Mouse (Mus musculus): ENCODE measurements around the gene Brpf3. TPM values are rescaled to one million over a fixed set of nuclear protein-coding genes. Genes with fewer than 3 reads are reported as not detected.

The Brpf3 gene
- polyA plus RNA-seq, 2 experiments: 48.6 to 98.3 TPM

DNA sequence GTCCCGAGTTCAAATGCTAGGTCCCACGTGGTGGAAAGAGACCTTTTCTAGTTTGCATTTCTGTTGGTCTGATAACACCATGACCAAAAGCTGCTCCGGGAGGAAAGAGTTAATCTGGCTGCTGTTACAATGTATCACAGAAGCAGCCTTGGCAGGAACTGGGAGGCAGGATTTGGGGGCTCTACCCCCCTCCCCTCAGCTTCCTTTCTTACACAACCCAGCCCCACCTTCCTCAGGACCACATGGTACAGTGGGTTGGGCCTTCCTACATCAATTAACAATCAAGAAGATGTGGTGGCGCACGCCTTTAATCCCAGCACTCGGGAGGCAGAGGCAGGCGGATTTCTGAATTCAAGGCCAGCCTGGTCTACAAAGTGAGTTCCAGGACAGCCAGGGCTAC lies 53.5 kb downstream of the Brpf3 start:
- Histone ChIP-seq H3K4me3 (ENCODE audit: insufficient read depth in 1 of 2, low read depth in 2 of 2, low read length in 2 of 2) (no peak overlapping the region), H3K9ac (replicated peaks) (no peak overlapping the region), H3K4me1 (replicated peaks; ENCODE audit: control insufficient read depth in 2 of 2, insufficient read depth in 2 of 2, low read length in 1 of 2) (no peaks in the 10 kb centered on the region), H3K4me2 (ENCODE audit: low read depth) (no peak overlapping the region), H3K9me3 (ENCODE audit: control insufficient read depth, low read length) (no peaks in the 10 kb centered on the region), H3K27me3 (ENCODE audit: control insufficient read depth, insufficient read depth, low read length) (no peaks in the 10 kb centered on the region), H3K27ac (no peak overlapping the region), H3K36me3 (replicated peaks; ENCODE audit: control insufficient read depth, insufficient read depth, low read depth) (no peaks in the 10 kb centered on the region)
- no peak for DNase-seq (ENCODE audit: low read depth in 3 of 3, low spot score in 3 of 3)
- 65% methylated on average over 7 of the region's 7 CpGs for WGBS (ENCODE audit: insufficient replicate concordance)
- no peak for ATAC-seq (ENCODE audit: insufficient read depth)
- TF ChIP-seq EP300 (IDR thresholded peaks at IDR 0.05; ENCODE audit: low read depth) (no peak), CTCF (IDR thresholded peaks at IDR 0.05; ENCODE audit: low read depth) (no peak)

DNA sequence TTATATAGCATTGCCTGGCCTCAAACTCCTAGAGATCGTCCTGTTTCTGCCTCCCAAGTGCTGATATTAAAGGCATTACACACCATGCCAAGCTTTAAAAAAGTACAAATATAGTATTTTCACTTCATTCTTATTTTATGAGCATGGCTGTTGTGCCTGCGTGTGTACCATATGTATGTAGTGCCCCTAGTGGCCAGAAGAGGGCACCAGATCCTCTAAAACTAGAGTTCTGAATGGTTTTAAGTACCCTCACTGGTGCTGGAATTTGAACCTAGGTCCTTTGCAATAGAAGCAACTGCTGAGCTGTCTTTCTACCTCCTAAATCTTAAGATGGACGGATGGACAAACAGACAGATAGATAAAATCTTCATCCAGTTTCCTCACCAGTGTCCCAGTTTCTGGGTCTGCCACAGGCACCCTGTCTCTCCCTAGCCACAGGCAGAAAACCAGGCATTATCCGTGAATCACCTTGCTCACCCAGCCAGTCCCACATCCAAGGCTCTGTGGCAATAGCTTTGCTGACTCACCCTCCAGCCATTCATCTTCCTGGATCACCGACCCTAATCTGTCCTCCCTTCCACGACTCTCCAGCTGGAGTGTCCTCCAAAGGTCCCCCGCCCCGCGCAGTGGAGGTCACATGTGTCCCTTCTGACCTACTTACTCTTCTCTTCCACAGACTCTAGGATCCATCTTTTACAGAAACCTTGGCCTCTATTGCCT lies 54.4 kb downstream of the Brpf3 start:
- H3K9me3 ChIP-seq (ENCODE audit: control insufficient read depth, low read length): no peaks in the 10 kb centered on the region
- H3K27me3 ChIP-seq (ENCODE audit: control insufficient read depth, insufficient read depth, low read length): no peaks in the 10 kb centered on the region
- H3K4me2 ChIP-seq (ENCODE audit: low read depth): no peak overlapping the region
- H3K36me3 ChIP-seq (replicated peaks; ENCODE audit: control insufficient read depth, insufficient read depth, low read depth): no peaks in the 10 kb centered on the region
- no peaks in the 10 kb centered on the region for H3K4me1 ChIP-seq (replicated peaks; ENCODE audit: control insufficient read depth in 2 of 2, insufficient read depth in 2 of 2, low read length in 1 of 2)
- no peak overlapping the region for H3K27ac ChIP-seq
- no peak overlapping the region for H3K4me3 ChIP-seq (ENCODE audit: insufficient read depth in 1 of 2, low read depth in 2 of 2, low read length in 2 of 2)
- DNase-seq (ENCODE audit: low read depth in 3 of 3, low spot score in 3 of 3): peak in 2 of 3 experiments; percentile 42 to 54
- 59% methylated on average over 9 of the region's 9 CpGs for WGBS (ENCODE audit: insufficient replicate concordance)
- no peak for ATAC-seq (ENCODE audit: insufficient read depth)
- TF ChIP-seq EP300 (IDR thresholded peaks at IDR 0.05; ENCODE audit: low read depth) (no peak), CTCF (IDR thresholded peaks at IDR 0.05; ENCODE audit: low read depth) (peak; percentile 77)
- no peak overlapping the region for H3K9ac ChIP-seq (replicated peaks)

DNA sequence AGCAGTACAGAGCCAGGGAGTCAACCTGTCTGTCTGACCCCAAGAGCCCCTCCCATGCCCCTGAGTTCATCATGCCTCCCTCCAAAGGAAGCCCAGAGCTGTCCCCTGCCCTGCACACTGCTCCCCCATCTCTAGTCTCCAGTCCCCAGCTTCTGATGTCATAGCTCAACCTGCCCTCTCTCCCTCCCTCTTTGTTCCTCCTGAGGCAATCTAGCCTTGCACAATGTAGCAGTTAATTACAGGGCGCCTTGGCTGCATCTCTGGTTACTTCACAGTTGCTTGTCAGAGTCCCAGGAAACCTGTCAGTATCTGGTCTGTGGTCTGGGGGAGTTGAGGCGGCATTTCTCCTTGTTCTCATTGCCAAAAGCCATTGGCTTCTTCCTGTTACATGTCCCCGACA lies 55.1 kb downstream of the Brpf3 start:
- Histone ChIP-seq H3K4me1 (replicated peaks; ENCODE audit: control insufficient read depth in 2 of 2, insufficient read depth in 2 of 2, low read length in 1 of 2) (no peaks in the 10 kb centered on the region), H3K27ac (no peak overlapping the region), H3K9ac (replicated peaks) (no peak overlapping the region), H3K36me3 (replicated peaks; ENCODE audit: control insufficient read depth, insufficient read depth, low read depth) (no peaks in the 10 kb centered on the region), H3K9me3 (ENCODE audit: control insufficient read depth, low read length) (no peaks in the 10 kb centered on the region), H3K4me2 (ENCODE audit: low read depth) (no peak overlapping the region), H3K4me3 (ENCODE audit: insufficient read depth in 1 of 2, low read depth in 2 of 2, low read length in 2 of 2) (no peak overlapping the region), H3K27me3 (ENCODE audit: control insufficient read depth, insufficient read depth, low read length) (no peaks in the 10 kb centered on the region)
- DNase-seq (ENCODE audit: low read depth in 3 of 3, low spot score in 3 of 3) (no peak), ATAC-seq (ENCODE audit: insufficient read depth) (no peak)
- TF ChIP-seq EP300 (IDR thresholded peaks at IDR 0.05; ENCODE audit: low read depth) (no peak), CTCF (IDR thresholded peaks at IDR 0.05; ENCODE audit: low read depth) (no peak)
- WGBS (ENCODE audit: insufficient replicate concordance): 27% methylated on average over 3 of the region's 3 CpGs

DNA sequence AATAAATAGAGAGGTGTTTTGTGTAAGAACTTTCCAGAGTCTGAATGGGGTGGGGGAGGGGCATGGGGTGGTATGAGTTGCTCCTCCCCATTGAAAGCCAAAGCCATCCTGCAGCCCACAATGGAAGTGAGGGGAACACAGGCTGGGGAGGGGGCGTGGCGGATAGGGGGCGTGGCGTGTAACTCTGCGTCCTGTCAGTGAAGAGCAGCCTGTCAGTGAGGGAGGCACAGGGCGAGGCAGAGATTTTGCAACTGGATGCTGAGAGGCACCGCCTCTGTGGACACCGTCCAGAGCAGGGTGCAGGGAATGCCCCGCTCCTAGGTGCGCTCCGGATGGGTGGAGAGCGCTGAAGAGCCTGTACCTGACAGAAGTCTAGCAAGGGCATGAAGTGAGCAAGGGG lies 57.3 kb downstream of the Brpf3 start, which contains the start of gene Pnpla1:
Pnpla1 (plus strand) TSS at position 207 of the 400 bp plus-strand sequence.
- Histone ChIP-seq H3K9ac (replicated peaks) (no peak within 1 kb of the TSS), H3K4me3 (ENCODE audit: insufficient read depth in 1 of 2, low read depth in 2 of 2, low read length in 2 of 2) (no peak within 1 kb of the TSS), H3K4me2 (ENCODE audit: low read depth) (no peak within 1 kb of the TSS), H3K27ac (no peak within 1 kb of the TSS), H3K27me3 (ENCODE audit: control insufficient read depth, insufficient read depth, low read length) (no peaks in the 10 kb centered on the region), H3K4me1 (replicated peaks; ENCODE audit: control insufficient read depth in 2 of 2, insufficient read depth in 2 of 2, low read length in 1 of 2) (no peaks in the 10 kb centered on the region), H3K9me3 (ENCODE audit: control insufficient read depth, low read length) (no peaks in the 10 kb centered on the region), H3K36me3 (replicated peaks; ENCODE audit: control insufficient read depth, insufficient read depth, low read depth) (no peaks in the 10 kb centered on the region)
- DNase-seq (ENCODE audit: low read depth in 3 of 3, low spot score in 3 of 3) (no peak), ATAC-seq (ENCODE audit: insufficient read depth) (no peak)
- WGBS (ENCODE audit: insufficient replicate concordance): 31% methylated on average over 12 of the region's 12 CpGs
- TF ChIP-seq CTCF (IDR thresholded peaks at IDR 0.05; ENCODE audit: low read depth) (no peak), EP300 (IDR thresholded peaks at IDR 0.05; ENCODE audit: low read depth) (no peak)

- no peak overlapping the region for H3K4me3 ChIP-seq (ENCODE audit: insufficient read depth in 1 of 2, low read depth in 2 of 2, low read length in 2 of 2)
- no peak overlapping the region for H3K4me2 ChIP-seq (ENCODE audit: low read depth)
- WGBS (ENCODE audit: insufficient replicate concordance): 52% methylated on average over 7 of the region's 7 CpGs
- ATAC-seq (ENCODE audit: insufficient read depth) (no peak), DNase-seq (ENCODE audit: low read depth in 3 of 3, low spot score in 3 of 3) (no peak)
- H3K9me3 ChIP-seq (ENCODE audit: control insufficient read depth, low read length): no peaks in the 10 kb centered on the region
- no peak for TF ChIP-seq CTCF (IDR thresholded peaks at IDR 0.05; ENCODE audit: low read depth)
- no peak for TF ChIP-seq EP300 (IDR thresholded peaks at IDR 0.05; ENCODE audit: low read depth)
- H3K36me3 ChIP-seq (replicated peaks; ENCODE audit: control insufficient read depth, insufficient read depth, low read depth): no peaks in the 10 kb centered on the region
- H3K27me3 ChIP-seq (ENCODE audit: control insufficient read depth, insufficient read depth, low read length): no peaks in the 10 kb centered on the region
- H3K27ac ChIP-seq: no peak overlapping the region
- no peaks in the 10 kb centered on the region; a peak in 1 of 4 replicates for H3K4me1 ChIP-seq (replicated peaks; ENCODE audit: control insufficient read depth in 2 of 2, insufficient read depth in 2 of 2, low read length in 1 of 2)
- H3K9ac ChIP-seq (replicated peaks): no peak overlapping the region
Measured at GRCm38 (mm10) chr17:28863926-28864325, 63.0 kb downstream of the Brpf3 start.

Data from liver, embryonic 14.5 days (tissue).